Mouse (Mus musculus): ENCODE measurements at regions not wholly inside any gene's neighbourhood (a gene's known extent, or its start where the extent isn't known, plus 50 kb on each side); places are given as distances from the start of the nearest gene placed in this dataset.

- no peak for DNase-seq (ENCODE audit: low spot score in 2 of 2)
Observed at GRCm38 (mm10) chr5:102290866-102291265, 190.3 kb upstream of the Arhgap24 start.

- no peak for DNase-seq (ENCODE audit: low spot score in 2 of 2)
Observed at GRCm38 (mm10) chr5:102295564-102295963, 185.6 kb upstream of the Arhgap24 start.

GRCm38 (mm10) chr5:102306309-102306708, 174.9 kb upstream of the Arhgap24 start:
- no peak for DNase-seq (ENCODE audit: low spot score in 2 of 2)

GRCm38 (mm10) chr5:102306718-102307117, 174.5 kb upstream of the Arhgap24 start:
- no peak for DNase-seq (ENCODE audit: low spot score in 2 of 2)

- DNase-seq (ENCODE audit: low spot score in 2 of 2): no peak
Observed at GRCm38 (mm10) chr5:102311570-102311969, 169.6 kb upstream of the Arhgap24 start.

- peak; percentile 8 to 15 for DNase-seq (ENCODE audit: low spot score in 2 of 2)
Observed at GRCm38 (mm10) chr5:102328197-102328784, 152.9 kb upstream of the Arhgap24 start.

- DNase-seq (ENCODE audit: low spot score in 2 of 2): no peak
Observed at GRCm38 (mm10) chr5:102333894-102334293, 147.3 kb upstream of the Arhgap24 start.

- DNase-seq (ENCODE audit: low spot score in 2 of 2): no peak
Observed at GRCm38 (mm10) chr5:102334442-102335197, 146.6 kb upstream of the Arhgap24 start.

GRCm38 (mm10) chr5:102366481-102366880, 114.7 kb upstream of the Arhgap24 start:
- no peak for DNase-seq (ENCODE audit: low spot score in 2 of 2)

- no peak for DNase-seq (ENCODE audit: low spot score in 2 of 2)
Observed at GRCm38 (mm10) chr5:102373309-102373971, 107.8 kb upstream of the Arhgap24 start.

- DNase-seq (ENCODE audit: low spot score in 2 of 2): no peak
Observed at GRCm38 (mm10) chr5:102373972-102374755, 107.0 kb upstream of the Arhgap24 start.

GRCm38 (mm10) chr5:102375339-102375738, 105.9 kb upstream of the Arhgap24 start:
- no peak for DNase-seq (ENCODE audit: low spot score in 2 of 2)

GRCm38 (mm10) chr5:102393941-102394340, 87.2 kb upstream of the Arhgap24 start:
- no peak for DNase-seq (ENCODE audit: low spot score in 2 of 2)

GRCm38 (mm10) chr5:102395608-102396146, 85.5 kb upstream of the Arhgap24 start:
- DNase-seq (ENCODE audit: low spot score in 2 of 2): no peak

- no peak for DNase-seq (ENCODE audit: low spot score in 2 of 2)
Observed at GRCm38 (mm10) chr5:102399006-102399405, 82.2 kb upstream of the Arhgap24 start.

GRCm38 (mm10) chr5:102417642-102418041, 63.5 kb upstream of the Arhgap24 start:
- DNase-seq (ENCODE audit: low spot score in 2 of 2): peak in 1 of 2 experiments; percentile 6

- DNase-seq (ENCODE audit: low spot score in 2 of 2): no peak
Observed at GRCm38 (mm10) chr5:102419089-102419488, 62.1 kb upstream of the Arhgap24 start.

- DNase-seq (ENCODE audit: low spot score in 2 of 2): no peak
Observed at GRCm38 (mm10) chr5:102424636-102425242, 56.5 kb upstream of the Arhgap24 start.

- DNase-seq (ENCODE audit: low spot score in 2 of 2): no peak
Observed at GRCm38 (mm10) chr5:102428310-102428709, 52.9 kb upstream of the Arhgap24 start.
